Mouse (Mus musculus): ENCODE results near the gene Grin2b. TPM values are rescaled to one million over a fixed set of nuclear protein-coding genes. Genes with fewer than 3 reads are reported as not detected.
A peak's percentile ranks its signal among the peaks of the same experiment; 100 is the strongest.

The Grin2b gene
- total RNA-seq, 2 experiments from 2014 or later = not detected

DNA sequence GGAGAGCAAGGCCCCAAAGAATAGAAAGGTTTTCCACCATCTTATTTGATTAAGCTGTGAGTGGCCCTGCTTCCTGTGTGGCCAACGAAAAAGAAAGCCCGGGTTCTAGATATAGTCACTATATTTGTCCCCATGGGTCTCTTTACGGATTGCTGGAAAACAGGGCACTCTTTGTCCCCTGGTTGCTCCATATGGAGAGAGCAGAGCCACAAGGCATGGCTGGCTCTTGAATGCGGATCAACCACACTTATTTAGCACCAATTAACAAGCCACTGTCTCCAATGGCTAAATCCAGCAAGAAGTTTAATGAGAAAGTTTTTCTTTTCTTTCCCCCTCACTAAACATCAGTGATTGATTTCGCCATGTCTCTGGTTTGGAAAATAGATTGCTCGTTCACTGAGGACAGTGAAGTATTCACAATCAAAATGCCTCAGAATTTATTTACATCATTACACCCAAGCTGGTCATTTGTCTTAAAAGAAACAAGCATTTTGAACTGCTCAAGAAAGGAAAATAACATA, 240.9 kb downstream of the Grin2b start:
- no peak for ATAC-seq (replicated peaks; ENCODE audit: low FRiP score, low TSS enrichment, poor library complexity, severe bottlenecking)

DNA sequence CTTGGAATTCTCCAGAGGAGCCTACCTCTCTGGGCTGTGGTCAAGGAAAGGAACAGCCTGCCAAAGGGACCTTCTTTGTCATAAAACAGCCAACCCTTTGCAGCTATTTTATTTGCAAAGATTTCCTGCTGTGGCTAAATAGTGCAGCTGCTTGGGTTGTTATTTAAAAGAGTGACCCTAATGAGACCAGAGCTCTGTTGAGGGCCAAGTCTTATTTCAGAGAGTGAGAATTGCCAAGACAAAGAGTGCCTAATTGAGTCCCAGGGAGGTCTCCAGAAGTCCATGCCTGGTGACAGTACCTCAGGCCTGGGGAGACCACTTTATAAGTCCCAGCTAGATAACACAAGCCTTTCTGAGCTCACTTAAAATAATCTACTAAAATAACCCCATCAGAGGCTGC, 255.6 kb downstream of the Grin2b start:
- no peak for ATAC-seq (replicated peaks; ENCODE audit: low FRiP score, low TSS enrichment, poor library complexity, severe bottlenecking)

DNA sequence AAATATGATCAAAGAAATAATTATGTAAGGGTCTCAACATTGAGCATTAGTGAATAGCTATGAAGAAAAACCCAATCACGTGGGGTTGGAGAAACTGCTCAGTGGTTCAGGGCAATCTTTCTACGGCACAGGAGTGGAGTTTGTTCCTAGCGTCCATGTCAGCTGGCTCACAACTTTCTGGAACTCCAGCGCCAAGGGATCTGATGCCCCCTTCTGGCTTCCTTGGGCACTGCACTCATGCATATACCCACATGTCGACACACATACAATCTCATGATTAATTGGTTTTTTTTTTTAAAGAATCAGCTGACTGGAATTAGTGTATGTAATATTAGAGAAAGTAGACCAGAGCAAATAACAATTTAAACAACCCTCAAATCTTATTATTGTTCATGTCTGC, 258.7 kb downstream of the Grin2b start:
- no peak for ATAC-seq (replicated peaks; ENCODE audit: low FRiP score, low TSS enrichment, poor library complexity, severe bottlenecking)

DNA sequence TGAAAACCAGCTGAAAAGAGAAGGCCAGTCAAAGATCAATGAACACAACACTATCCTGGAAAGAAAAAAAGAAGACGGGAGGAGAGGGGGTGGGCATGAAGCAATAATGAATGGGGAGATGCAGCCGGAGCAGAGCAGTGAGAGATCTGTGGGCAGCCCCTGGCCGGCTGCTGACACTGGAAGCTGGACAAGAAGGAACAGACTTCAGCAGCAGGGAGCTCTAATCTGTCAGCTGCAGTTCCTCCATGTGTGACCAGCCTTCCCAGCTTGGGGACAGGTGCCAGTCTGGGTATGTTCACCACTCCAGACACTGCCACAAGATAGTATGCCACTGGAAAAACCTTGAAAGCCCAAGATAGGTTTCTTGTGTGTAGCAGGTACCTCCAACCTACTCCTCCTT, 261.2 kb downstream of the Grin2b start:
- ATAC-seq (replicated peaks; ENCODE audit: low FRiP score, low TSS enrichment, poor library complexity, severe bottlenecking) = no peak

DNA sequence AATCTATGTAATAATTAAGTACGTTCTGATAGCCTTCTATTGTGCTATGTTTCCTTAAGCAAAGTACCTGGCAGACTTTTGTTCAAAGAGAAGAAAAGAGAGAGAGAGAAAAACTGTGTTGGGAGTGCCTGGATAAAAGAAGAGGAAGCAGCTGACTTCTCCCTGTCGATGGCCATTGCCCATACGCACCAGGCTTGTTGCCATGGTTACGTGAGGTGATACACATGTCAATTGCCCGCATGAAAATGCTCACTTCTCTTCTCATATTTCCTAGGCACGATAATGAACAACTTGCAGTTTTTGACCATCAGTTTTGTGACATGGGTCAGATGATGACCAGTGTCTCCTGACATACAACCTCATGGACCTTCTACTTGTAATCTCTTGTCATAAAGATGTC, 262.2 kb downstream of the Grin2b start:
- no peak for ATAC-seq (replicated peaks; ENCODE audit: low FRiP score, low TSS enrichment, poor library complexity, severe bottlenecking)

DNA sequence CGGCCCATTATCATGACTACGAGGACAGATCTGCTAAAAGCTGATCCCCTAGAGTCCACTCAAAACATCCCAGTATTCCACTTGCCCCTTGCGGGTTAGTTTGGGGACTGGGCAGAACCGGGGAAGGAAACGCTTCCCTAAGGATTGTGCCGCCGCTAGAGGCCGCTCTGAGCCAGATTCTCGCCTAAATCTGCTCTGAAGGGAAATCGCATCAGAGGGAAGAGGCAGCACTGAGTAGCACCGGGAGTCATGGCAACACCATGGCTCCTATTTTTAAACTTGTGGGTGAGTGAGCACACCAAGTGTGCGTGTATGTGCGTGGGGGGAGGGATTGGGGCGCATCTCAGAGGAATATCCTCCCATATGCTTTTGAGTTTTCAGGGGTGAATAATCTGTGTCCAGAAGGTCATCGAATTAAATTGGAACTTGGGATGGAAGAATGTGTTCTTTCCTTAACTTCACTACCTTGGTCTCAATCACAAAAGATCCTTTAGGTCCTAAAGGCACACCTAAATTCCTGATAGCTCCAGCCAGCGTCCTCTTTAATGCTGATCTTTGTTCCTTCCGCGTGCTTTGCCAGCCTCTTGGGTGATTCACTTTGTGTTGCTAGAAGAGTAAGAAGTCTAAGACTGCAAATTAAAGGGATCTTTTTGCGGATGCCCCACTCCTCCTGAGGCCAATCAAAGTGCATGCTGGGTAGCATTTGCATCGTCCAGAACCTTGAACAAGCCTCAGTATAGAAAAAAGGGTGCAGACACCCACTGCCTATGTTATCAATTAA, 265.6 kb downstream of the Grin2b start:
- ATAC-seq (replicated peaks; ENCODE audit: low FRiP score, low TSS enrichment, poor library complexity, severe bottlenecking) = peak; percentile 73

DNA sequence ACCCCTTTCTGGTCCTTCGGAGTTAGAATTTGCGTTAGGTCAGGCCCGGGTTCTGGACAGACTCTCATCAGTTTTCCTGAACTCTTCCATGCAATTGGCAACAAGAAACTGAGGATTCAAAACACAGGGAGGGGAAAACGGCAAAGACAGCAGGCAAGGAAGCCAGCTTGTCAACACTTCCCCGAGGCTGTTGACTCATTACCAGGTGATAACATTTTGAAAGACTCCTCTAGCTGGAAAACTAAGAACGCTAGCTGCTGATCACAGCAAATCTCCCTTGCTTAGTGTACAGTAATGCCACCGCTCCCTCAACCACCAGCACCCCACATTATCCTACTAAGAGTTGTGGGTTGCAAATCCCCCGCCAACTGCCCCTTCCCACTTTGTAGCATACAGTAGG, 266.2 kb downstream of the Grin2b start:
- ATAC-seq (replicated peaks; ENCODE audit: low FRiP score, low TSS enrichment, poor library complexity, severe bottlenecking) = no peak

DNA sequence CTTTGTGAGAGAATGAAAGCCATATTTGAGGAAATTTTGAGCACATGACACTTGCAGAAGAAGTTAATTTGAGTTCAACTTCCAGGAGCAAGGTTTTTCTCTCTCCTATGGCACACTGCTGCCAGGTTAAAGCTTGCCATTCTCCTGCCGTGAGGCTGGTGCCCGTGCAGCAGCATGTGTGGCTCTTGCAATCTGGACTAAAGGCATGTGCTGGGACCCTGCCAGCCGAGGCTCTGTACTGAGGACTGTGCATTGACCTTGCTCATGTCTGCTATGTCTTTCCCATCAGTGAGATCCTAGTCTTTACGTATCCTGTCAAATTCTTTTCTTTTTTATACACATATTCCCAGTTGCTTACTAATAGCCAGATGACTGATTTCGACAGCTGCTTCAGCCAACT, 268.9 kb downstream of the Grin2b start:
- ATAC-seq (replicated peaks; ENCODE audit: low FRiP score, low TSS enrichment, poor library complexity, severe bottlenecking) = no peak

DNA sequence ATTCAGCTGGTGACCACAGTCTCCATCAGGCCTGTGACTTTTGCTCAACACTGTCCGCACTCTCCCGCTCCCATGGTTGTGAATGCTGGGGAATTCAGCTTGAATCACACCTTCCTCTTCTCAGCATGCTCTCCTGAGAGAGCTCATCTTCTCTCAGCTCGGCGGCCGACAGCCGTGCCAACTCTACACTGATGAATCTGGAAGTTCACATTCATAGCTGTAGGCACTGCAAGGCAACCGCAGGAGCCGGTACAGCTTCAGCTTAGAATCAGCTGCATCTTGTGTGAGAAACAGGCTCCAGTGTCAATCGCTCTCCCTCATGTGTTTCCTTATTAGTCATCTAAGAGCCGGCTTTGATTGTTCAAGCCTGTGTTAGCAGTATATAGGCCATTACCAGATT, 272.9 kb downstream of the Grin2b start:
- no peak for ATAC-seq (replicated peaks; ENCODE audit: low FRiP score, low TSS enrichment, poor library complexity, severe bottlenecking)

DNA sequence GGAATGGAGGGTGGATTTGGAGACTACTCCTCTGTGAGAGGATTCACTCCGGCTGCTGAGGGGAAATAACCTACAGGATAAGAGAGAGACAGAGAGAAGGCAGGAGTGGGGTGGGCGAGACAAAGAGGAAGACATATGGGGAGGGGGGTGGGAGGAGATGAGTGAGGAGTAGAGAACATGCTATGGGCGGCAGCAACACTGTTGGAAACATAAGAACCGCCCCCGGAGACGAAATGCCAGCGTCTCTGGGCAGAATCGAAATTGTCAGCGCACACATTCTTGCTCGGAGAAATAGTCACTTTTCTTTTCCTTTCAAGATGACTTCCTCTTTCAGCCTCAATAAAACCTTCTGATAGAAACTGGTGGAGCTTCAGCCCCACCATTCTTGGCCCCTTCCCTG, 274.1 kb downstream of the Grin2b start:
- no peak for ATAC-seq (replicated peaks; ENCODE audit: low FRiP score, low TSS enrichment, poor library complexity, severe bottlenecking)

DNA sequence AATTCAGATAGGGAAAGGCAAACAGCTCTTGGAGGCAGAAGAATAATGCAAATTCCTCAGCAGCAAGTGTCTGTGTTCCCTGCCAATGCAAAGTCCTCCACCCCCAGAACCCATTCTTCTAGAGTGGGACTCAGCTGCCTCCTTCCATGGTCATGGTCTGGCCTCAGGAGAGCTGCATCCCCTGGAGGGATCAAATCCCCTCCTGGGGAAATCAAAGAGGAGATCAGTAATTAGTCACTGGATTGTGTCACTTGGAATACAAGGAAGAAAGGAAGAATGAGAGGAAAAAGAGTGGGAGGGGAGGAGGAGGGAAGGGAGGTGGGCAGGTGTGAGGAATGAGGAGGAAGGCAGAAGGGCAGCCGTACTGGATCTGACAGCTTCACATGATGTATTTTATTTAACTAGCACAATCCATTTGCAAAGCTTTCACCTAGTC, 278.5 kb downstream of the Grin2b start:
- ATAC-seq (replicated peaks; ENCODE audit: low FRiP score, low TSS enrichment, poor library complexity, severe bottlenecking) = no peak

DNA sequence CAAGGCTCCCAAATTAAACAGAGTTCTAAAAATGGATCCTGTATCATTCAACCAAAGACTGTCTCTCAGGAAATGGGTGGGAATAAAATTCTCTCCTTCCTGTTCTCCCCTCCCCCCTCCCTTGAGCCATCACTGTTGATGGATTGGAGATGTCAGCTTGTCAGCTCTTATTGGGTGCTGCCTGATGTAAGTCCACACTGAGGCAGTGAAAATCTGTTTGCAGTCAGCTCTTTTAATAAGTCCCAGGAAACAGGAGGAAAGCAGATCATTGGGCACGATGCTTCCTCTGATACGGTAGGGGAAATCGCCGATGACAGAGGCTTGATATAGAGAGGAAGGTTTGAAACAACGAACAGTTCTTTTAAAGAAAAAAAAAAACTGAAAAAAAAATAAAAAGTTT, 290.7 kb downstream of the Grin2b start:
- no peak for ATAC-seq (replicated peaks; ENCODE audit: low FRiP score, low TSS enrichment, poor library complexity, severe bottlenecking)

DNA sequence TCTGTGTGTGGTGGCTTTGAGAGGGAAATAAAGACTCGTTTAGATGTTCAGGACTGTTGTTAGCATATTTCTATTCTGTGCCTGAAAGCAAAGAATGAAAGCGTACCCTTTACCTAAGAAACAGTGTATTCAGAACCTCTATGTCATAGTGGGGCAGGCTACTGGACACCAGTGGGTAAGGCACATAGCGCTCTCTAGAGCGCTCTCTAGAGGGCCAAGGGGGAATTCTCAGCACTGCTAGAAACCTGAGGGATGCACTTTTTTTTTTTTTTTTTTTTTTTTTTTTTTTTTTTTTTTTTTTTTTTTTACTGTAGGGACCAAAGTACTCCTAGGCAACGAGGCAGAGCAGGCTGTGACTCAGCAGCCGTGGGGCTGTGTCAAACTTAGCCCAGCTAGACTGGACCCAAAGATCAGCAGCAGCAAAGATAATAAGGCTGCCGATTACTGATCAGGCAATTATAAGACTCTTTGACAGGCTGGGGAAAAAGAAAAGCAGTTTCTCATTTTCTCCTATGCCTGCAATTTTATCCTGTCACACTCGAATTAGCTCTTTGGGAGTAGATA, 297.1 kb downstream of the Grin2b start:
- ATAC-seq (replicated peaks; ENCODE audit: low FRiP score, low TSS enrichment, poor library complexity, severe bottlenecking) = no peak

DNA sequence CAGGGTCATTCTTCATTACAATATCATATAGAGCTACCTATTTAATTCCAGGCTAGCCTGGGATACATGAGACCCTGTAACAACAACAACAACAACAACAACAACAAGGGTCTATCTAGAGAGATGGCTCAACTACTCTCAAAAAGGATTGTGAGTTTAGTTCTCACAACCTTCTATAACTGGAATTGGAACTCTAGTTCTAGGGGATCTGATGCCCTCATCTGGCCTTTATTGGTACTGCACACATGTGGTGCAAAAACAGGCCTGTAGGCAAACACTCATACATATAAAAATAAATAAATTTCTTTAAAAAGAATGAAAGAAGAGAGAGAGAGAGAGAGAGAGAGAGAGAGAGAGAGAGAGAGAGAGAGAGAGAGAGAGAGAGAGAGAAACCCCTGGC, 298.7 kb downstream of the Grin2b start:
- ATAC-seq (replicated peaks; ENCODE audit: low FRiP score, low TSS enrichment, poor library complexity, severe bottlenecking) = no peak

DNA sequence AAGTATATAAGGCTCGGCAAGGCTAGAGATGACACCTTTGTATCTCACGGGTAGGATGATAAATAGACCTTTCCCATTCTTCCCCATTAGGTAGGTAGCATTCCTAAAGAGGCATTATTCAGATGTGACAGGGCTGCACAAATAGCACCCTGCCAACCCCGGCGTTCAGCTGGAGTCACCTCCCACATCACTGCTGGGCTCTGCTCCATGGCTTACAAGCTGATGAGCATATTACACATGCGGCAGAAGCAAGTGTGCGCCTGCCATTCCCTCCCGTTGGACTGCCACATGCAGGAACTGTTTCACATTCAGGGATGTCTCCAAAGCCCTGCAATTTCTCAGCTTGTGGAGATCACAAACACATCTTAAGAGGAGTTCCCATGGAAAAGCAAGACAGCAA, 307.5 kb downstream of the Grin2b start:
- ATAC-seq (replicated peaks; ENCODE audit: low FRiP score, low TSS enrichment, poor library complexity, severe bottlenecking) = no peak

DNA sequence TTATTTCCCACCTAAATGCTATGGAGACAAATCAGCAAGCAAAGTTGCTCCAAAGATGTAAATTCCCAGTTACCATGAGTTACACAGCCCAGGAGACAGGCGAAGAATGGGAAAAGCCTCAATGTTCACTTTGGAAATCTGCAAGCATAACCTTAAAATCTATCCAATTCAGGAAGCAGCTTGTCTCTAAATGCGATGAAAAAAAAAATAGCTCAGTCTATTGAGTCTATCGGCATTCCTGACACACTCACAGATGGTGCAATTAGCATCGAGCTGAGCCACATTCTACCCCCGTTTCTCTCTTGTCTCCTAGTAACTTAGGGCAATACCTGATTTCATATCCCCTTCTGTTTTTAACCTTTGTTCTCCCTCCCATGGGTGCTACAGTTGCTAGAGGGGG, 309.3 kb downstream of the Grin2b start:
- ATAC-seq (replicated peaks; ENCODE audit: low FRiP score, low TSS enrichment, poor library complexity, severe bottlenecking) = no peak

DNA sequence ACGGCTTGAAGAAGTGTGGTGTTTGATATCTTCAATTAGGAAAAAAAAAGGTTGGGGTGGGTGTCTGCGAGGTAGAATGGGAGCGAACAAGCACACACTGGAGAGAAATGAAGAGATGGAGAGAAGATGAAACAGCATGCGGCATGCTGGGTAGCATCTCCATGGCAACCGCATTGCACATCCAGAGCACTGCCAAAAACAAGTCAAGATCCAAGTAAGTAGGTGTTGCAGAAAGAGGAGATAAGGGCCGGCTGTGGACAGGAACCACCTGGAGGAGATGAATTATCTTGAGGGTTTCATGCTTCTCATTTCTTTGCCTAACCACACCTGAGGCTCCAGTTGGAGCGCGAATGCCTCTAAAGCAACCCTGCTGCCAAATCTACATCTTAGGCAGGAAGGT, 313.8 kb downstream of the Grin2b start:
- no peak for ATAC-seq (replicated peaks; ENCODE audit: low FRiP score, low TSS enrichment, poor library complexity, severe bottlenecking)

DNA sequence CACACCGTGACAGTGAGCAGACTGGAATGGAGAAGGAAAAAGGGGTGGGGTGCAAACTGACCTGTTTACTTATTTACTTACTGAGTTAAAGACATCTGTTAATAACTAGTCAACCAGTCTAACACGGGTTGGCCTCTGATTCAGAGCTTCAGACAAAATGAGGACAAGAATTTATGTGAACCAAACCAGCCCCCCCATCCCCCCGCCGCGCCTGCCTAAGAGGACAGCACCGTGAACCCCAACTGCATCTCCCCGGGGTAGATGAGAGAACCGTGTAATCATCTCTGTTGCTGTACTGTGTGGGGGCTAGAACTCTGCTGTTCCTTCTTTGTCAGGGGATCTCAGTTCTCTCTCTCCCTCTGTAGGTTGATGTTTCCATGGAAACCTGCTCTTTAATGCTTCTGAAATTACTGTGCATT, 319.1 kb downstream of the Grin2b start:
- ATAC-seq (replicated peaks; ENCODE audit: low FRiP score, low TSS enrichment, poor library complexity, severe bottlenecking) = no peak

DNA sequence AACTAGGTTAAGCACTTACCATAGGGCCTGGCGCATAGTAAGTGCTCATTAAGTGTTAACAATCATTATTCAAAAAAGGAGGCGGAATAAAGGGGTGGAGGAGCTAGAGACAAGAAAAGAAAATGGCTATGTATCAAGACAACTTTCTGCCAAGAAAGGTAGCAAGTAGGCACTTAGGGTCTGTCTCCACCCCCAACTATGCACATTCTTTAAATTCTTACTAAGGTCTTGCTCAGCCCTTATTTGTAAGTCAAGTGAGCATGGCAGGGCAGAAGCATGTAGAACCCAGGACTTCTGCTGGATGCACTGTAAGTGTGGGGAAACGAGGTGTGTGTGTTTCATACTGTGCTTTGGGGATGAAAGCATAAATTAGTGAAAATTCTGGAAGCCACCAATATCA, 329.6 kb downstream of the Grin2b start:
- ATAC-seq (replicated peaks; ENCODE audit: low FRiP score, low TSS enrichment, poor library complexity, severe bottlenecking) = no peak

DNA sequence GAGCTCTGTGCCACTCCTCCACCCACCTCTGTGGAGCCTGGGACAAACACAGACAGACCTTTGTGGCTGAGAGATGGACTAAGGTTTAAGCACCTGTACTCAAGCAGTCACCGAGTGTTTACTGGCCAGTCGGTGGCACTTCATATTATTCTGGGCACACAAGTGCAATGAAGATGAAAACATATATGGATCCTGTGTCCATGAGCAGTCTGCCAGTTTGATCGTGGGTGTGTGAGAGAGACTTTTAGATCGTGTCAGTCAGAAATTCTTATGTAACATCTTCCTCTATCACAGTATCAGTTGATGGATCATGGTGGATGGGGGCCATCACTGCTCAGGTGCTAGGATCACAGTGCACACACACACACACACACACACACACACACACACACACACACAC, 337.0 kb downstream of the Grin2b start:
- ATAC-seq (replicated peaks; ENCODE audit: low FRiP score, low TSS enrichment, poor library complexity, severe bottlenecking) = no peak

DNA sequence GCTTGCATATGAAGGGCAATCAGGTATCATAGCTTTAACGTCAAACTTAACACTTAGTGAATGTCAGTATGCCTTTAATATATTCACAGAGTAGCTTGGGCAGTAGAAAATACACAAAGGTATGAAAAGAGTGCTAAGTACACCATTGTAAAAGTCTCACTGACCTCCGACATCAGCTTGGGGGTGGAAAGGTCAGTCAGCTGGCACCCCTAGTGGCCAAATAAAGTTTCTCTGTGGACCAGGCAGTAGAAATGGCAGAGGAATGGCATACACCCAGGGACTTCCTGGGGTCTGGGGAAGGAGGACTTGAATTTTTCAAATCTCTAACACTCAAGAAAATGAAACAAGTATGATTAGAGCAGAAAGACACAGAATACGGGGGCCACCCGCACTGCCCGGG, 339.8 kb downstream of the Grin2b start:
- ATAC-seq (replicated peaks; ENCODE audit: low FRiP score, low TSS enrichment, poor library complexity, severe bottlenecking) = no peak
